Comparison of ENCODE assay signal across 11 mouse cellular contexts in genomic region chrX:142236146-142236545, GRCm38 (mm10). TPM values are rescaled to one million over a fixed set of nuclear protein-coding genes. Genes with fewer than 3 reads are reported as not detected.
"Had no signal": no experiment of that assay in that cellular context is flagged by ENCODE, and none has a peak within 500 bp of the region (broad histone marks: within the 10 kb centered on the region; RNA-seq: fewer than 3 reads in every experiment).

No protein-coding gene starts in this region.

RNA-seq across cellular contexts. Expression of gene Gucy2f, which starts 39.4 kb away (rescaled TPM):
- total RNA-seq: megakaryocyte progenitor cell, adult 5-6 weeks; monocyte, adult 5-6 weeks had no signal
- polyA plus RNA-seq: lung, adult 2 months; lung, embryonic 15.5 days; lung, postnatal 0 days; macrophage; midbrain, embryonic 11.5 days; neural tube, embryonic 12.5 days; spleen, adult 2 months; stomach, postnatal 0 days; thymus, adult 2 months had no signal
